Mouse (Mus musculus) CH12.LX (cell line): Measurements from ENCODE around the gene C1ra. TPM values are rescaled to one million over a fixed set of nuclear protein-coding genes. Genes with fewer than 3 reads are reported as not detected.

Experiments
- DNase-seq: peaks from one replicate; pipeline ENCODE4 v3.0.0-alpha.2; 2013; ENCODE audit errors: extremely low read depth
- H3K27ac ChIP-seq: 2 replicates; pipeline ENCODE4 v1.5.1; 2012; ENCODE audit warnings: low read depth, mild to moderate bottlenecking, control low read depth, moderate library complexity; ENCODE audit not compliant: insufficient read depth
- H3K27me3 ChIP-seq: replicated peaks from 2 replicates; pipeline ENCODE3; 2012; ENCODE audit warnings: inconsistent platforms
- H3K36me3 ChIP-seq, 2 experiments: replicated peaks in 1 of 2; 2 replicates each; pipeline versions ENCODE3 to v1.6.1; 2012; ENCODE audit warnings: inconsistent platforms in 1 of 2, low read length in 1 of 2, mild to moderate bottlenecking in 1 of 2, mixed read lengths in 1 of 2, moderate library complexity in 1 of 2; ENCODE audit not compliant: control insufficient read depth in 1 of 2, insufficient read depth in 1 of 2
- H3K4me1 ChIP-seq, 2 experiments: 2 replicates each; pipeline ENCODE4 v1.6.1; 2012; ENCODE audit warnings: inconsistent platforms in 1 of 2, moderate library complexity in 1 of 2; ENCODE audit not compliant: insufficient read depth in 2 of 2, control insufficient read depth in 1 of 2
- H3K4me2 ChIP-seq: 2 replicates; pipeline ENCODE4 v1.6.1; 2012; ENCODE audit warnings: low read depth, mild to moderate bottlenecking, control low read depth; ENCODE audit not compliant: poor library complexity, insufficient read depth, severe bottlenecking
- H3K4me3 ChIP-seq, 3 experiments: fragments of 150-350 bp in 1 of 3; sonication (generic) in 1 of 3; replicated peaks in 1 of 3; 2 replicates each; pipeline versions ENCODE3 to v1.5.1; 2011 to 2012; ENCODE audit warnings: low read depth in 2 of 3, low read length in 2 of 3, mild to moderate bottlenecking in 2 of 3, moderate library complexity in 2 of 3, control low read depth in 1 of 3, improper control_type of control experiment in 1 of 3, inconsistent platforms in 1 of 3, mixed read lengths in 1 of 3; ENCODE audit not compliant: poor library complexity in 1 of 3
- H3K79me2 ChIP-seq: replicated peaks from 2 replicates; pipeline ENCODE4 v1.6.1; 2012; ENCODE audit warnings: mild to moderate bottlenecking, moderate library complexity; ENCODE audit not compliant: control insufficient read depth, poor library complexity, insufficient read depth, severe bottlenecking; ENCODE audit errors: extremely low read depth
- H3K9ac ChIP-seq: 2 replicates; pipeline ENCODE4 v1.6.1; 2012; ENCODE audit warnings: low read depth, mild to moderate bottlenecking, control low read depth, moderate library complexity; ENCODE audit not compliant: insufficient read depth
- H3K9me3 ChIP-seq: replicated peaks from 2 replicates; pipeline ENCODE3; 2012; ENCODE audit warnings: low read length, inconsistent platforms, mixed read lengths
- CHD1 ChIP-seq: IDR thresholded peaks from 2 replicates; pipeline ENCODE4 v1.6.1; 2012; ENCODE audit warnings: low read depth, low read length, improper control_type of control experiment, inconsistent platforms
- CHD2 ChIP-seq: IDR thresholded peaks from 2 replicates; pipeline ENCODE4 v1.6.1; 2011; ENCODE audit warnings: low read length, improper control_type of control experiment
- CTCF ChIP-seq, 2 experiments: IDR thresholded peaks in 1 of 2; conservative IDR thresholded peaks in 1 of 2; 2 replicates each; pipeline ENCODE4 v1.5.1; 2011 to 2012; ENCODE audit warnings: low read depth in 2 of 2, low read length in 2 of 2, improper control_type of control experiment in 1 of 2, inconsistent platforms in 1 of 2, mild to moderate bottlenecking in 1 of 2, moderate library complexity in 1 of 2
- ELF1 ChIP-seq: IDR thresholded peaks from 2 replicates; pipeline ENCODE4 v1.6.1; 2014; ENCODE audit warnings: low read depth, mild to moderate bottlenecking, inconsistent platforms, low read length, improper control_type of control experiment
- ETS1 ChIP-seq: conservative IDR thresholded peaks from 2 replicates; pipeline ENCODE4 v1.6.1; 2012; ENCODE audit warnings: low read depth, mild to moderate bottlenecking, inconsistent platforms, low read length, improper control_type of control experiment, moderate library complexity
- GABPA ChIP-seq: IDR thresholded peaks from 2 replicates; pipeline ENCODE4 v1.6.1; 2012; ENCODE audit warnings: low read depth, low read length, improper control_type of control experiment, inconsistent platforms; ENCODE audit not compliant: insufficient replicate concordance
- HCFC1 ChIP-seq: IDR thresholded peaks from 2 replicates; pipeline ENCODE4 v1.6.1; 2012; ENCODE audit warnings: low read depth, mild to moderate bottlenecking, inconsistent platforms, low read length, improper control_type of control experiment
- IRF4 ChIP-seq: IDR thresholded peaks from 2 replicates; pipeline ENCODE4 v1.6.1; 2014; ENCODE audit warnings: low read depth, mild to moderate bottlenecking, inconsistent platforms, low read length, improper control_type of control experiment
- JUND ChIP-seq: conservative IDR thresholded peaks from 2 replicates; pipeline ENCODE4 v1.6.1; 2011; ENCODE audit warnings: low read depth, low read length, improper control_type of control experiment
- KAT2A ChIP-seq: IDR thresholded peaks from 2 replicates; pipeline ENCODE4 v1.6.1; 2012; ENCODE audit warnings: low read length, improper control_type of control experiment, inconsistent platforms; ENCODE audit not compliant: insufficient replicate concordance
- MAX ChIP-seq: IDR thresholded peaks from 2 replicates; pipeline ENCODE4 v1.6.1; 2011; ENCODE audit warnings: low read length, improper control_type of control experiment
- MAZ ChIP-seq: IDR thresholded peaks from 2 replicates; pipeline ENCODE4 v1.6.1; 2012; ENCODE audit warnings: low read depth, mild to moderate bottlenecking, inconsistent platforms, low read length, improper control_type of control experiment, moderate library complexity
- MXI1 ChIP-seq: IDR thresholded peaks from 2 replicates; pipeline ENCODE4 v1.6.1; 2011; ENCODE audit warnings: mild to moderate bottlenecking, low read depth, low read length, improper control_type of control experiment
- MYC ChIP-seq: IDR thresholded peaks from 2 replicates; pipeline ENCODE4 v1.6.1; 2011; ENCODE audit warnings: low read depth, mild to moderate bottlenecking, improper control_type of control experiment, low read length
- NELFE ChIP-seq: IDR thresholded peaks from 2 replicates; pipeline ENCODE4 v1.6.1; 2011; ENCODE audit warnings: low read depth, low read length, improper control_type of control experiment
- POLR2A ChIP-seq: IDR thresholded peaks from 2 replicates; pipeline ENCODE4 v1.6.1; 2011; ENCODE audit warnings: low read depth, mild to moderate bottlenecking, improper control_type of control experiment, low read length
- RCOR1 ChIP-seq: conservative IDR thresholded peaks from 2 replicates; pipeline ENCODE4 v1.6.1; 2012; ENCODE audit warnings: low read depth, mild to moderate bottlenecking, inconsistent platforms, low read length, improper control_type of control experiment
- SIN3A ChIP-seq: IDR thresholded peaks from 2 replicates; pipeline ENCODE4 v1.6.1; 2012; ENCODE audit warnings: low read length, improper control_type of control experiment, inconsistent platforms
- SMC3 ChIP-seq: IDR thresholded peaks from 2 replicates; pipeline ENCODE4 v1.6.1; 2011; ENCODE audit warnings: low read depth, low read length, improper control_type of control experiment
- TBP ChIP-seq: conservative IDR thresholded peaks from 2 replicates; pipeline ENCODE4 v1.6.1; 2011; ENCODE audit warnings: low read depth, low read length, improper control_type of control experiment
- TCF12 ChIP-seq: IDR thresholded peaks from 2 replicates; pipeline ENCODE4 v1.6.1; 2014; ENCODE audit warnings: low read depth, mild to moderate bottlenecking, inconsistent platforms, low read length, improper control_type of control experiment
- USF1 ChIP-seq: IDR thresholded peaks from 2 replicates; pipeline ENCODE4 v1.6.1; 2014; ENCODE audit warnings: low read depth, mild to moderate bottlenecking, inconsistent platforms, low read length, improper control_type of control experiment
- USF2 ChIP-seq: conservative IDR thresholded peaks from 2 replicates; pipeline ENCODE4 v1.6.1; 2011; ENCODE audit warnings: low read depth, low read length, improper control_type of control experiment
- ZC3H11A ChIP-seq: IDR thresholded peaks from 2 replicates; pipeline ENCODE4 v1.6.1; 2012; ENCODE audit warnings: low read depth, mild to moderate bottlenecking, inconsistent platforms, low read length, improper control_type of control experiment
- ZMIZ1 ChIP-seq: IDR thresholded peaks from 2 replicates; pipeline ENCODE4 v1.6.1; 2012; ENCODE audit warnings: low read depth, mild to moderate bottlenecking, inconsistent platforms, low read length, improper control_type of control experiment
- ZNF384 ChIP-seq: IDR thresholded peaks from 2 replicates; pipeline ENCODE4 v1.6.1; 2012; ENCODE audit warnings: low read depth, low read length, improper control_type of control experiment, inconsistent platforms
- dilution Hi-C: fragments of 300-500 bp; cut with MboI; formaldehyde crosslinking; loops from 2 replicates; pipeline ENCODE4 v1.14.3; 2020; ENCODE audit warnings: low sequenced_read_pairs; ENCODE audit not compliant: extremely low pct_unique_long_range_greater_than_20kb, extremely low pct_ligation_motif_present
- in situ Hi-C: fragments of 300-500 bp; cut with MboI; formaldehyde crosslinking; loops from 3 replicates; pipeline ENCODE4 v1.14.3; 2019; ENCODE audit warnings: low sequenced_read_pairs, low pct_ligation_motif_present, low pct_unique_long_range_greater_than_20kb, mixed read lengths
- polyA plus RNA-seq: library from polyadenylated mRNA; unstranded; fragments of >175 nt; gene quantifications from 2 replicates; pipeline ENCODE4 v1.2.1, GENCODE M21; 2012; ENCODE audit warnings: low read depth; ENCODE audit not compliant: insufficient read length
- total RNA-seq, 2 experiments: library from RNA; depleted of rRNA; stranded (reverse); fragments of 300-350 nt in 1 of 2; fragments of >200 nt in 1 of 2; gene quantifications; 2 replicates each; pipeline ENCODE4 v1.2.3; 2012 to 2014

Gene C1ra
- total and polyA plus RNA-seq, 3 experiments, result 8.4 to 21.9 (median 19.8) TPM

DNA sequence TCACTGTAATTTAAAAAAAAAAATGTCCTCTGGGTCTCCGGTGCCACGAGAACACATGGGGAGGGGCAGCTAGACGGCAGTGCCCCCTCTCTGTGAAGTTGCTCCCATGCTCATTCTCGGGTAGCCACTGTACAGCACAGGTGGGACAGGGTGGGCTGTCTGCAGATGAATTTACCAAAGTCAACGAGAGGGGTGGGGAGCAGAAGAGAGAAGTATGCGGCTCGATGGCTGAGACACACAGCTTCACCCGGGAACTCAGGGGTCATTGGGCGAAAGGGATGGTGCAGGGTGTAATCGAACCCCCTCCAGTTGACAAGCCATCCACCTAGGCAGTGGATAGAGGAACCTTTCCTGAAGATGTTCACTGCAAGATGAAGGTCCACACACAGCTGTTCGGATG lies 35.4 kb upstream of the C1ra start:
- no peaks in the 10 kb centered on the region for H3K9me3 ChIP-seq
- TF ChIP-seq MXI1 (0 out of 2 replicates have a peak, but pooled peaks have one; percentile 42), SMC3 (no peak), TCF12 (peak; percentile 11; the same call in 1 of the 2 replicates)
- H3K9ac ChIP-seq, result peak overlapping the region; percentile 67
- H3K36me3 ChIP-seq, result no peaks in the 10 kb centered on the region
- peaks cover 4% of the 10 kb centered on the region; the same call in 1 of the 2 replicates for H3K79me2 ChIP-seq
- DNase-seq, result no peak
- peak overlapping the region; percentile 33 to 45 (median 37) for H3K4me3 ChIP-seq
- H3K4me2 ChIP-seq, result peak overlapping the region; percentile 57
- in situ Hi-C loops, result loop anchor here (10.0 kb wide), 1 partner anchor 68 kb away; the partner anchor contains the start of gene C1s1
- peaks cover 17 to 54% of the 10 kb centered on the region in 2 experiments for H3K4me1 ChIP-seq
- peaks cover 23% of the 10 kb centered on the region for H3K27me3 ChIP-seq
- dilution Hi-C loops, result no loop called here
- H3K27ac ChIP-seq, result peak overlapping the region; percentile 80

DNA sequence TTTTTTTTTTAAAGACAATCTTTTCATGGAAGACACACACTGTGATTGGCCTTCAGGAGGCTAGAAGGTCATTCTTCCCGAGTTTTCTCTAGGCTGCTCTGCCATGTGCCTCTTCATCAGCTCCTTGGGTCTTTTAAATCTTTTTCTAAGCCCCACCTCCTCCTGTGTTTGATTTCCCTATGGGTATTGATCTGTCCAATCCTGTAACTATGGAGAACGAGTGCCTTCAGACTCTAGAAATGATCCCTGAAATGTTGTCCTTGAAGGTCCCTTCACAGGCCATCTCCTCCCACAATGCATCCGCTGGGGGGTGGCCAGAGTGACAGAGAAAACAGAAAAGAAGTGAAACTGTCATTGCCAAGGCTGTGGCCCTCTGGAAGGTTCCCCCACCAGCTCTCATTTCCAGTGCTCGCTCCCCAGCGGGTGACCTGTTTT lies 35.0 kb upstream of the C1ra start:
- H3K79me2 ChIP-seq, result peaks cover 4% of the 10 kb centered on the region; the same call in 1 of the 2 replicates
- peaks cover 23% of the 10 kb centered on the region for H3K27me3 ChIP-seq
- peak overlapping the region; percentile 67 for H3K9ac ChIP-seq
- H3K27ac ChIP-seq, result peak overlapping the region; percentile 78
- DNase-seq, result peak; percentile 72
- TF ChIP-seq ETS1 (no peak), MAZ (no peak), KAT2A (0 out of 2 replicates have a peak, but pooled peaks have one; percentile 20), GABPA (no peak), IRF4 (peak; percentile 63; the same call in 1 of the 2 replicates), CHD2 (peak; percentile 6; the same call in 1 of the 2 replicates), ELF1 (no peak), MXI1 (no peak), CHD1 (peak; percentile 29; the same call in 1 of the 2 replicates), TBP (peak; percentile 83), ZC3H11A (no peak), MAX (peak; percentile 71; the same call in 1 of the 2 replicates), JUND (no peak), RCOR1 (0 out of 2 replicates have a peak, but pooled peaks have one; percentile 37), CTCF (conservative IDR thresholded peaks at IDR 0.05 in 1 of 2, IDR thresholded peaks at IDR 0.05 in 1 of 2; ENCODE audit: low read depth in 2 of 2, low read length in 2 of 2) (no peak), ZNF384 (no peak; the same call in 1 of the 2 replicates), USF2 (no peak), MYC (peak; percentile 70), HCFC1 (no peak), POLR2A (peak; percentile 60), SIN3A (peak; percentile 78), NELFE (0 out of 2 replicates have a peak, but pooled peaks have one; percentile 49), ZMIZ1 (peak; percentile 51; the same call in 1 of the 2 replicates), USF1 (no peak), TCF12 (peak; percentile 17; the same call in 1 of the 2 replicates)
- peak overlapping the region; percentile 57 for H3K4me2 ChIP-seq
- peaks cover 17 to 56% of the 10 kb centered on the region in 2 experiments for H3K4me1 ChIP-seq
- no peaks in the 10 kb centered on the region for H3K36me3 ChIP-seq
- in situ Hi-C loops, result loop anchor here (10.0 kb wide), 1 partner anchor 68 kb away; the partner anchor contains the start of gene C1s1
- dilution Hi-C loops, result no loop called here
- no peaks in the 10 kb centered on the region for H3K9me3 ChIP-seq
- peak overlapping the region in 2 of 3 experiments; percentile 37 to 45 for H3K4me3 ChIP-seq
